Mouse (Mus musculus): ENCODE results near the gene Gm42906. TPM values are rescaled to one million over a fixed set of nuclear protein-coding genes. Genes with fewer than 3 reads are reported as not detected.

The Gm42906 gene
- polyA plus RNA-seq, 1 experiment from 2014 or later: not detected

- no peak for ATAC-seq
- no peak overlapping the region for H3K9ac ChIP-seq (ENCODE audit: low read depth, low read length)
- peaks cover 6% of the 10 kb centered on the region; the same call in 1 of the 2 replicates for H3K4me1 ChIP-seq (ENCODE audit: control insufficient read depth, insufficient read depth, low read length)
- H3K4me2 ChIP-seq (ENCODE audit: low read depth, low read length): no peak overlapping the region
- no peak overlapping the region for H3K4me3 ChIP-seq (ENCODE audit: low read length)
- no peak overlapping the region for H3K27ac ChIP-seq (ENCODE audit: low read length)
- no peaks in the 10 kb centered on the region for H3K27me3 ChIP-seq (replicated peaks; ENCODE audit: control insufficient read depth, insufficient read depth, low read length)
- no peaks in the 10 kb centered on the region for H3K9me3 ChIP-seq (ENCODE audit: control insufficient read depth, low read length)
- 68% methylated on average over 3 of the region's 3 CpGs for WGBS
- no peaks in the 10 kb centered on the region for H3K36me3 ChIP-seq (ENCODE audit: control insufficient read depth, insufficient read depth, low read length)
These were observed 14.3 kb downstream of the Gm42906 start for GRCm38 (mm10) chr5:151413617-151414016.

GRCm38 (mm10) chr5:151412666-151413463 is 15.1 kb downstream of the Gm42906 start:
- WGBS: 50% methylated on average over 11 of the region's 11 CpGs
- Histone ChIP-seq H3K27me3 (replicated peaks; ENCODE audit: control insufficient read depth, insufficient read depth, low read length) (no peaks in the 10 kb centered on the region), H3K36me3 (ENCODE audit: control insufficient read depth, insufficient read depth, low read length) (no peaks in the 10 kb centered on the region), H3K9me3 (ENCODE audit: control insufficient read depth, low read length) (no peaks in the 10 kb centered on the region), H3K9ac (ENCODE audit: low read depth, low read length) (no peak overlapping the region), H3K27ac (ENCODE audit: low read length) (no peak overlapping the region), H3K4me1 (ENCODE audit: control insufficient read depth, insufficient read depth, low read length) (peaks cover 6% of the 10 kb centered on the region; the same call in 1 of the 2 replicates), H3K4me2 (ENCODE audit: low read depth, low read length) (no peak overlapping the region), H3K4me3 (ENCODE audit: low read length) (no peak overlapping the region)
- ATAC-seq: no peak

- peak; percentile 72 for ATAC-seq
- H3K9ac ChIP-seq (ENCODE audit: low read depth, low read length): no peak overlapping the region
- H3K4me2 ChIP-seq (ENCODE audit: low read depth, low read length): no peak overlapping the region
- H3K4me3 ChIP-seq (ENCODE audit: low read length): no peak overlapping the region
- no peaks in the 10 kb centered on the region for H3K27me3 ChIP-seq (replicated peaks; ENCODE audit: control insufficient read depth, insufficient read depth, low read length)
- no peaks in the 10 kb centered on the region for H3K36me3 ChIP-seq (ENCODE audit: control insufficient read depth, insufficient read depth, low read length)
- WGBS: 61% methylated on average over 3 of the region's 3 CpGs
- H3K4me1 ChIP-seq (ENCODE audit: control insufficient read depth, insufficient read depth, low read length): peaks cover 6% of the 10 kb centered on the region; the same call in 1 of the 2 replicates
- no peak overlapping the region for H3K27ac ChIP-seq (ENCODE audit: low read length)
- H3K9me3 ChIP-seq (ENCODE audit: control insufficient read depth, low read length): no peaks in the 10 kb centered on the region
These were observed 18.0 kb downstream of the Gm42906 start for GRCm38 (mm10) chr5:151410006-151410405.

GRCm38 (mm10) chr5:151409282-151409681 is 18.7 kb downstream of the Gm42906 start:
- ATAC-seq: no peak
- no peaks in the 10 kb centered on the region for H3K36me3 ChIP-seq (ENCODE audit: control insufficient read depth, insufficient read depth, low read length)
- H3K27me3 ChIP-seq (replicated peaks; ENCODE audit: control insufficient read depth, insufficient read depth, low read length): no peaks in the 10 kb centered on the region
- no peaks in the 10 kb centered on the region for H3K9me3 ChIP-seq (ENCODE audit: control insufficient read depth, low read length)
- H3K4me3 ChIP-seq (ENCODE audit: low read length): no peak overlapping the region
- no peak overlapping the region; the same call in 1 of the 2 replicates for H3K27ac ChIP-seq (ENCODE audit: low read length)
- 15% methylated on average over 1 of the region's 1 CpGs for WGBS
- no peak overlapping the region for H3K9ac ChIP-seq (ENCODE audit: low read depth, low read length)
- H3K4me2 ChIP-seq (ENCODE audit: low read depth, low read length): no peak overlapping the region
- peaks cover 6% of the 10 kb centered on the region; the same call in 1 of the 2 replicates for H3K4me1 ChIP-seq (ENCODE audit: control insufficient read depth, insufficient read depth, low read length)

GRCm38 (mm10) chr5:151408124-151408900 is 19.7 kb downstream of the Gm42906 start:
- H3K4me2 ChIP-seq (ENCODE audit: low read depth, low read length): no peak overlapping the region
- H3K36me3 ChIP-seq (ENCODE audit: control insufficient read depth, insufficient read depth, low read length): no peaks in the 10 kb centered on the region
- no peaks in the 10 kb centered on the region for H3K9me3 ChIP-seq (ENCODE audit: control insufficient read depth, low read length)
- WGBS: 46% methylated on average over 7 of the region's 7 CpGs
- H3K4me3 ChIP-seq (ENCODE audit: low read length): no peak overlapping the region
- no peak for ATAC-seq
- no peak overlapping the region for H3K27ac ChIP-seq (ENCODE audit: low read length)
- peaks cover 3% of the 10 kb centered on the region; the same call in 1 of the 2 replicates for H3K4me1 ChIP-seq (ENCODE audit: control insufficient read depth, insufficient read depth, low read length)
- H3K27me3 ChIP-seq (replicated peaks; ENCODE audit: control insufficient read depth, insufficient read depth, low read length): no peaks in the 10 kb centered on the region
- no peak overlapping the region for H3K9ac ChIP-seq (ENCODE audit: low read depth, low read length)

- no peak overlapping the region for H3K4me3 ChIP-seq (ENCODE audit: low read length)
- no peak for ATAC-seq
- 87% methylated on average over 3 of the region's 3 CpGs for WGBS
- H3K27ac ChIP-seq (ENCODE audit: low read length): no peak overlapping the region
- no peaks in the 10 kb centered on the region; the same call in 1 of the 2 replicates for H3K4me1 ChIP-seq (ENCODE audit: control insufficient read depth, insufficient read depth, low read length)
- H3K27me3 ChIP-seq (replicated peaks; ENCODE audit: control insufficient read depth, insufficient read depth, low read length): no peaks in the 10 kb centered on the region
- no peaks in the 10 kb centered on the region for H3K9me3 ChIP-seq (ENCODE audit: control insufficient read depth, low read length)
- H3K36me3 ChIP-seq (ENCODE audit: control insufficient read depth, insufficient read depth, low read length): no peaks in the 10 kb centered on the region
- H3K4me2 ChIP-seq (ENCODE audit: low read depth, low read length): no peak overlapping the region
- no peak overlapping the region for H3K9ac ChIP-seq (ENCODE audit: low read depth, low read length)
These were observed 20.5 kb downstream of the Gm42906 start for GRCm38 (mm10) chr5:151407493-151407892.

- ATAC-seq: no peak
These were observed 21.7 kb downstream of the Gm42906 start for GRCm38 (mm10) chr5:151406276-151406675.

GRCm38 (mm10) chr5:151405314-151405903 is 22.6 kb downstream of the Gm42906 start:
- no peaks in the 10 kb centered on the region for H3K27me3 ChIP-seq (replicated peaks; ENCODE audit: control insufficient read depth, insufficient read depth, low read length)
- no peaks in the 10 kb centered on the region for H3K36me3 ChIP-seq (ENCODE audit: control insufficient read depth, insufficient read depth, low read length)
- H3K4me2 ChIP-seq (ENCODE audit: low read depth, low read length): no peak overlapping the region
- H3K4me1 ChIP-seq (ENCODE audit: control insufficient read depth, insufficient read depth, low read length): no peaks in the 10 kb centered on the region
- ATAC-seq: peak; percentile 40
- H3K9me3 ChIP-seq (ENCODE audit: control insufficient read depth, low read length): no peaks in the 10 kb centered on the region
- H3K4me3 ChIP-seq (ENCODE audit: low read length): no peak overlapping the region
- 56% methylated on average over 8 of the region's 8 CpGs for WGBS
- no peak overlapping the region for H3K9ac ChIP-seq (ENCODE audit: low read depth, low read length)
- H3K27ac ChIP-seq (ENCODE audit: low read length): no peak overlapping the region

More at GRCm38 (mm10) chr5:151406276-151406675, 21.7 kb downstream of the Gm42906 start:
- no peak overlapping the region for H3K4me2 ChIP-seq (ENCODE audit: low read depth, low read length)
- H3K4me3 ChIP-seq (ENCODE audit: low read length): no peak overlapping the region
- no peaks in the 10 kb centered on the region for H3K27me3 ChIP-seq (replicated peaks; ENCODE audit: control insufficient read depth, insufficient read depth, low read length)
- no peaks in the 10 kb centered on the region for H3K36me3 ChIP-seq (ENCODE audit: control insufficient read depth, insufficient read depth, low read length)
- no peaks in the 10 kb centered on the region for H3K4me1 ChIP-seq (ENCODE audit: control insufficient read depth, insufficient read depth, low read length)
- 78% methylated on average over 5 of the region's 5 CpGs for WGBS
- no peak overlapping the region for H3K9ac ChIP-seq (ENCODE audit: low read depth, low read length)
- H3K27ac ChIP-seq (ENCODE audit: low read length): no peak overlapping the region
- H3K9me3 ChIP-seq (ENCODE audit: control insufficient read depth, low read length): no peaks in the 10 kb centered on the region

- no peak overlapping the region for H3K27ac ChIP-seq (ENCODE audit: low read length)
- WGBS: 31% methylated on average over 2 of the region's 2 CpGs
- no peak overlapping the region for H3K4me3 ChIP-seq (ENCODE audit: low read length)
- H3K4me2 ChIP-seq (ENCODE audit: low read depth, low read length): no peak overlapping the region
- H3K9me3 ChIP-seq (ENCODE audit: control insufficient read depth, low read length): no peaks in the 10 kb centered on the region
- no peaks in the 10 kb centered on the region for H3K4me1 ChIP-seq (ENCODE audit: control insufficient read depth, insufficient read depth, low read length)
- no peak overlapping the region for H3K9ac ChIP-seq (ENCODE audit: low read depth, low read length)
- no peaks in the 10 kb centered on the region for H3K36me3 ChIP-seq (ENCODE audit: control insufficient read depth, insufficient read depth, low read length)
- ATAC-seq: no peak
- no peaks in the 10 kb centered on the region for H3K27me3 ChIP-seq (replicated peaks; ENCODE audit: control insufficient read depth, insufficient read depth, low read length)
These were observed 24.4 kb downstream of the Gm42906 start for GRCm38 (mm10) chr5:151403586-151403985.

Measured in intestine, embryonic 16.5 days (tissue).